12 mouse cellular contexts compared by ENCODE assay signal in the genomic region with DNA sequence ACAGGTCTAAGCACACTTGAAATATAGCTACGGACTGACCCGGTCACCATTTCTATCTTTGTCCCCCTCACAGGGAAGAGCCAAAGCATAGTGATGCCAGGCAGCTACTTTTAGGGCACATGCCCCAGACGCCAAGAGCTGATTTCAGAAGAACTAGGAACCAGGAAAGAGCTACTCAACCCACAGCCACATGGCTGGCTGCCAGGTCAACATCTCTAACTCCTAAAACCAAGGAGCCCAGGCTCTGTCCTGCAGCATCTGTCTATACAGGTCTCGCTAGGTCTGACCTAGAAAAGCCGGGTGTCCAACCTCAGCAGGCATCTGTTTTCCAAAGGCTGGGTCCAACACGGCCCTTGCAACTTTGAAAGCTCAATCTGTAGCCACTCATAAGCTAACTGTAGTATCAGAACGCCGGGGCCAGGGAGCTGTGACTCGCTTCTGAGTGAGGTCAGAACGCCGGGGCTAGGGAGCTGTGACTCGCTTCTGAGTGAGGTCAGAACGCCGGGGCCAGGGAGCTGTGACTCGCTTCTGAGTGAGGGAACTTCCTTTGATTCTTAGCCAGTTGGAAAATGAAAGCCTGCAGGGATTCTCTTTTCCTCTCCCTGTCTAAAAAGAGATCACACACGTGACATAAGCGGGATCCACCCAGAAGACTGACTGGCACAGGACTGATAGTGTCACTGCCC. TPM values are rescaled to one million over a fixed set of nuclear protein-coding genes. Genes with fewer than 3 reads are reported as not detected.
A peak's percentile ranks its signal among the peaks of the same experiment; 100 is the strongest.
DNase-seq lines count a peak whose midpoint lies in the region; ATAC-seq and TF ChIP-seq lines count a peak whose summit lies in the region.
"Had no signal": no experiment of that assay in that cellular context is flagged by ENCODE, and none has a peak within 500 bp of the region (broad histone marks: within the 10 kb centered on the region; RNA-seq: fewer than 3 reads in every experiment).

No protein-coding gene starts in this region.

- H3K36me3 ChIP-seq in heart, embryonic 12.5 days, result peaks cover 58% of the 10 kb centered on the region
- H3K36me3 ChIP-seq in myocyte (ENCODE audit: control insufficient read depth, insufficient read depth), result peaks cover 6% of the 10 kb centered on the region
- H3K36me3 ChIP-seq: hindbrain, embryonic 15.5 days had no signal

- H3K4me2 ChIP-seq in heart, embryonic 12.5 days, result 0 out of 2 replicates have a peak overlapping the region, but pooled peaks have one; percentile 8
- H3K4me2 ChIP-seq in myocyte (ENCODE audit: low read depth), result peak overlapping the region; percentile 65
- H3K4me2 ChIP-seq: hindbrain, embryonic 15.5 days; limb, embryonic 15.5 days; midbrain, embryonic 11.5 days had no signal

- 0 out of 2 replicates have a peak overlapping the region, but pooled peaks have one; percentile 32 for H3K9ac ChIP-seq in heart, embryonic 12.5 days
- H3K9ac ChIP-seq: hindbrain, embryonic 15.5 days; limb, embryonic 15.5 days had no signal

- no peaks in the 10 kb centered on the region for H3K27me3 ChIP-seq in heart, embryonic 12.5 days (replicated peaks)
- no peaks in the 10 kb centered on the region for H3K27me3 ChIP-seq in myocyte (ENCODE audit: control insufficient read depth, insufficient read depth, insufficient read length)
- H3K27me3 ChIP-seq: hindbrain, embryonic 15.5 days; limb, embryonic 15.5 days had no signal

- TF ChIP-seq POLR2A in myocyte (IDR thresholded peaks at IDR 0.05; ENCODE audit: insufficient read length, low read depth), result no peak

- WGBS in heart, embryonic 12.5 days, result 44% methylated on average over 17 of the region's 17 CpGs

- H3K9me3 ChIP-seq in heart, embryonic 12.5 days (replicated peaks), result no peaks in the 10 kb centered on the region
- H3K9me3 ChIP-seq: hindbrain, embryonic 15.5 days; limb, embryonic 15.5 days had no signal

- no peak overlapping the region for H3ac ChIP-seq in myocyte (ENCODE audit: control insufficient read depth, insufficient read length)

- H3K79me2 ChIP-seq in myocyte (ENCODE audit: control insufficient read depth, insufficient read depth), result no peaks in the 10 kb centered on the region

- H3K4me1 ChIP-seq in heart, embryonic 12.5 days (replicated peaks), result peaks cover 58% of the 10 kb centered on the region

- H3K27ac ChIP-seq in heart, embryonic 12.5 days (ENCODE audit: poor library complexity, severe bottlenecking), result peak overlapping the region; percentile 94
- H3K27ac ChIP-seq: hindbrain, embryonic 15.5 days; limb, embryonic 15.5 days had no signal

- ATAC-seq in heart, embryonic 12.5 days (ENCODE audit: insufficient number of reproducible peaks, low FRiP score), result no peak
- ATAC-seq: forebrain, embryonic 16.5 days had no signal

- H3K4me3 ChIP-seq in heart, embryonic 12.5 days, result no peak overlapping the region
- no peak overlapping the region for H3K4me3 ChIP-seq in myocyte
- H3K4me3 ChIP-seq: hindbrain, embryonic 15.5 days; limb, embryonic 15.5 days had no signal

- peak; percentile 61 for DNase-seq in kidney, postnatal 10 days
- no peak for DNase-seq in kidney, postnatal 14 days
- DNase-seq in adrenal gland, adult 2 months, result peak; percentile 86
- no peak for DNase-seq in urinary bladder, postnatal 25 days (ENCODE audit: low spot score)
- no peak for DNase-seq in right cerebral cortex, postnatal 4 days
- DNase-seq in right cerebral cortex, postnatal 25 days, result no peak

TF ChIP-seq in myocyte, 11 proteins besides CTCF, POLR2A, EP300 and RAD21:
- TF ChIP-seq E2F4 (IDR thresholded peaks at IDR 0.05; ENCODE audit: insufficient read depth) (no peak), USF1 (IDR thresholded peaks at IDR 0.05; ENCODE audit: low read depth) (peak; percentile 35)

RNA-seq across cellular contexts. Expression of a gene that starts 33.7 kb away (rescaled TPM):
- total RNA-seq in adrenal gland, adult 2 months (2021), result 10 to 100 TPM; 23.2 to 27.3 TPM
- 5.6 and 6.2 TPM in 2 replicates for polyA plus RNA-seq in adrenal gland, adult 2 months (2012; rRNA removed)
- 119 and 124 TPM in 2 replicates for polyA plus RNA-seq in heart, embryonic 12.5 days (2016; fragmentation: Nextera tagmentation; extraction: Ambion mirVana)
- 35.9 TPM for polyA plus RNA-seq in myocyte (2012; fragmentation: generic; extraction: Trizol)

Comparison
In these comparisons a context has a peak if more than half of its experiments do, and no peak if none do; other contexts are left out.
1. DNase-seq: peak in kidney, postnatal 10 days (single experiment) and adrenal gland, adult 2 months (single experiment); none in kidney, postnatal 14 days (single experiment), urinary bladder, postnatal 25 days (single experiment), right cerebral cortex, postnatal 4 days (single experiment) and right cerebral cortex, postnatal 25 days (single experiment).